Mouse (Mus musculus) frontal cortex, postnatal 36 days (tissue): ENCODE results near the gene Gm21149.
"Not testable (repeated sequence)": the region's sequence is repeated elsewhere in the genome, so short reads cannot be mapped to it uniquely, and the experiment has no call there.

ENCODE experiments used
- DNase-seq, 2 experiments: peaks; one replicate each; pipeline ENCODE4 v3.0.0; 2022; ENCODE audit warnings: low spot score in 2 of 2

Gene Gm21149

DNA sequence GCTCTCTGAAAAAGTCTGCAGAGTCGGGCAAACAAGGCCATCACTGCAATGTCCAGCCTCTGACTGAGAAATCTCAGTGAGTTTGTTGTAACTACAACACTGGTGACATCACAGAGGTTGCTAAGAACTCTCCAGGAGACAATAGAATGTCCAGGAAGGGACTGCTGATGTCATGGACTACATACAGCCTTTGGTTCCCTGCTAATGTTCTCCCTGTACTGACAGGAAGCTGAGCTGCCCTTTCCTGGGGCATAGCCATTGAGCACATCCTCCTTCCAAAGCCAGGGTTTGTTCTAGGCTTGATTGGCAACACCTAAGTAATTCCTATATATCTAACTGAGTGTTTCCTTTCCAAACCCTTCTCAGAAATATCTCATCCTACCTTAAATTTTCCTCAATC is at the start of gene Gm21149:
Gene Gm21149, minus strand, starts transcription at position 101 of the 400 bp plus-strand sequence.
- not testable (repeated sequence) for DNase-seq

GRCm38 (mm10) chr5:15522470-15522869 is 46.1 kb upstream of the Gm21149 start:
- peak in 1 of 2 experiments; percentile 8 for DNase-seq

DNA sequence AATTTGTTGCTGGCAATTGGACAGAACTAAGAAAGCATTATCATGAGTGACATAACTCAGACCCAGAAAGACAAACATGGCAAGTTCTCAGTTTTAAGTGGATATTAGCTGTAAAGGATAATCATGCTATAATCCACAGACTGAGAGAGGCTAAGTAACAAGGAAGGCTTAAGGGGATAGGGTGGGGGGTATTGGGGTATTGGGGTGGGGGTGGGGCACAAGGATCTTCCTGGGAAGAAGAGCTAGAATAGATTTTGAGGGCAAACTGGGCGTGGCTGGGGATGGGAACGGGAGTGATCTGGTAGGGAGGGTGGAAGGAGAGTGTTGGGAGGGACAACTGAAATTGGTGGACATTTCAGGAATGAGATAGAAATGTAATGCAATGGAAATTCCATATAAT is 45.7 kb upstream of the Gm21149 start:
- DNase-seq, result not testable (repeated sequence)

GRCm38 (mm10) chr5:15520418-15520817 is 44.1 kb upstream of the Gm21149 start:
- peak in 1 of 2 experiments; percentile 29 for DNase-seq

GRCm38 (mm10) chr5:15517150-15517549 is 40.8 kb upstream of the Gm21149 start:
- not testable (repeated sequence) for DNase-seq

DNA sequence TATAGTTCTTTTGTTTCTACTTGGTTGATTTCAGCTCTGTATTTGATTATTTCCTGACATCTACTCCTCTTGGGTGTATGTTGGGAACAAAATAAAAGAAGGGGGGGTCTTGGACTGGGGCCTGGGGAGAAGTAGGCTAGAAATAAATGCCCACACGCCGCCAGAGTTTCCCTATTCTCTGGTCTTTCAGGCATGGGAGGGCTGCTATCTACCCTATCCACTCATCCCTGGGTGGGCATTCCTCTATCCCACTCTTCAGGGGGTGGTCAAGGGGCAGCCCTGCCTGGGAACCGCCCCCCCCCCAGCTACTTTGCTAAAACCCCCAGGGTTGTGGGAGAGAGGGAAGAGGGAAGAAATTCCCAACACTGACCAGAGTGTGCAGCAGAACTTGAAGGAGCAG is 35.9 kb upstream of the Gm21149 start:
- not testable (repeated sequence) for DNase-seq

DNA sequence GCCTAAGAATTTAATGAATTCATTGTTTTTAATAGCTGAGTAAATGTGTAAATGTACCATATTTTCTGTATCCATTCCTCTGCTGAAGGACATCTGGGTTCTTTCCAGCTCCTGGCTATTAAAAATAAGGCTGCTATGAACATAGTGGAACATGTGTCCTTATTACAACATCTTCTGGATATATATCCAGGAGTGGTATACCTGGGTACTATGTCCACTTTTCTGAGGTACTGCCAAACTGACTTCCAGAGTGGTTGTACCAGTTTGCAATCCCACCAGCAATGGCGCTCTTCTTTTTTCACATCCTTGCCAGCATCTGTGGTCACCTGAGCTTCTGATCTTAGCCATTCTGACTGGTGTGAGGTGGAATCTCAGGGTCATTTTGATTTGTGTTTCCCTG is 33.6 kb upstream of the Gm21149 start:
- not testable (repeated sequence) for DNase-seq

GRCm38 (mm10) chr5:15508460-15509451 is 32.4 kb upstream of the Gm21149 start:
- DNase-seq, result not testable (repeated sequence)

- DNase-seq, result not testable (repeated sequence)
These were observed 31.6 kb upstream of the Gm21149 start for GRCm38 (mm10) chr5:15507757-15508459.

GRCm38 (mm10) chr5:15507309-15507619 is 30.9 kb upstream of the Gm21149 start:
- no peak for DNase-seq

- DNase-seq, result peak in 1 of 2 experiments; percentile 58
These were observed 30.4 kb upstream of the Gm21149 start for GRCm38 (mm10) chr5:15506575-15507308.

DNA sequence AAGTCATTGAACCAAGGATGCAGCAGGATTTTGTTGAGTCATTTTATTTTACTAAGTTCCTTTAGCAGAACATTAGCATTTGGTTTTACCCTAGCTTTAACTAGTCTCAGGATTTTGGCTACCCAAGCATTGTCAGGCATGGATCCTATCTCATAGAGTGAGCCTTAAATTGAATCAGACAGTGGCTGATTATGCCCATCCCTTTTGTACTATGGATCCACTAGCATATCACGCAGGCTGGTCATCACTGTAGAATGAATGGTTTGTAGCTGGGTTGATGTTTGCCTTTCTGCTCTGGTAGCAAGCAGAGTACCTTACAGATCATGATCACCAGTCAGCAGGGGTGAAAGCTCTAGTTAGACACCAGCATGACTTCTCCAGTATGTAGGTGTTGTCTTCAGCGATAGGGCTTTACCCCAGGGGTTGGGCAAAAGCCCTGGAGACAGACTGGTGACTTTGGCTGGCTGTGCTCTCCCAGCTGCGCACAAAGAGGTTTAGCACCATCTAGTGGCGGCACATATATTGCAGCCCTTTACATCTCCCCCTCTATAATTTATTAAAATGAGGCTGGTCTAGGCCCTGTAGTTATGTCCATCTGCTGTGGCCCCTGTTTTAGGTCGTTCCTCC is 22.6 kb upstream of the Gm21149 start:
- DNase-seq, result peak; percentile 21 to 39

DNA sequence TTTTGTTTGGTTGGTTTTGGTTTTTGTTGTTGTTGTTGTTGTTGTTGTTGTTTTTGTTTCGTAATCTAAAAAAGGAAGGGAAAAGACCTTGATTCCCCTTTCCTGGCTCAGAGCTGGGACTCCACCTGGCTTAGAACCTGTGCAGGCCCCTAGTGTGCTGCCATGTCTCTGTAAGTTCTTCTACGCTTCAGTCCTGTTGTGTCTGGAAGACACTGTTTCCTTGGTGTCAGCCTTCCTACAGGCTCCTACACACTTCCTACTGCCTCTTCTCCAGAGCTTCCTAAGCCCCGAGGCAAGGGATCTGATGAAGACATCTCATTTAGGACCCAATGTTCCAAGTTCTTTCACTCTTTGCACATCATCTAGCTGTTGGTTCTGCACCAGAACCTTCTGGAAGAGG is 22.0 kb upstream of the Gm21149 start:
- not testable (repeated sequence) for DNase-seq

DNA sequence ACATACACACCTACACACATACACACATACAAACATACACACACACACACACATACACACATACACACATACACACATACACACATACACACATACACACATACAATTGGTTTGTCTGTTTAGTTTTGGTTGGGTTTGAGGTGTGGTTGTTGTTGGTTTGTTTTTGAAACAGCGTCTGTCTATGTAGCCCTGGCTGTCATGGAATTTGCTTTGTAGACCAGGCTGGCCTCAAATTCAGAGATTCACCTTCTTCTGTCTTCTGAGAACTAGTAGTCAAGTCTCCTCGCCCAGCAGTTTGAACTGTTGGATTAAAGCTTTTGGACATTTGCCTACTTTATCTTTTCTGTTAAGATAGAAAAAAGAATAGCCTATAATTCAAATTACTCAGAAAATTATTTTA is 14.6 kb upstream of the Gm21149 start:
- not testable (repeated sequence) for DNase-seq

DNA sequence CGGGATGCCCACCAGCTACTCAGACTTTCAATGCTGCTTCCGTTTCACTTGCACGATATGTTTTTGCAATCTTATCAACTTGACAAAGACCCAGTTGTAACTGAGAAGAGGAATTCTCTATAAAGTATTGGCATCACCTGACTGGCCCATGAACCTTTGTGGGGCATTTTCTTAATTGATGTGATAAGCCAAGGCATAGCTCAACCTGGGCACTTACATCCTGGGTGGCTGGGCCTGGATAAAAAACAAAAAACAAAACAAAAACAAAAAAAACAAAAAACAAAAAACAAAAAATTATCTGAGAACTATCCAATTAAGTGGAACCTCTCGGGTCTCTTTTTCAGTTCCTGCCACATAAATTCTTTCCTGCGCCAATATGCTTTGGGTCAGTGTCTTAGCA is 12.4 kb upstream of the Gm21149 start:
- no peak for DNase-seq

GRCm38 (mm10) chr5:15484616-15485015 is 8.3 kb upstream of the Gm21149 start:
- not testable (repeated sequence) for DNase-seq

DNA sequence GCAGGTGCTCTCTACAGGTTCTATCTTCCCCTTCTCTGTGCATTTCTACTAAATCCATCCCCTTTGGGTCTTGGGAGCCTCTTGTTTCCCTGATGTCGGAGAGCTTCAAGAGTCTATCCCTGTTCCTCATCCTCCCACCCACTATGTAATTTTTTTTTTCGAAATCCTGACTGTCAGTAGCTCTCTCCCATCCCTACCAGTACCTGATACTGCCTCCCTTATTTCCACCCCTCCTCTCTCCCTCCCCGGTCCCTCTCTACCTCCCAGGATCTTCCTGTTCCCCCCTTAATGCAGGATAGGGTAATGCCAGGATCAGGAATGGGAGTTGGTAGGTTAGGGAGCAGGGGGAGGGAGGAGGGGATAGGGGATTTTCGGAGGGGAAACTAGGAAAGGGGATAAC is 7.3 kb upstream of the Gm21149 start:
- DNase-seq, result not testable (repeated sequence)

DNA sequence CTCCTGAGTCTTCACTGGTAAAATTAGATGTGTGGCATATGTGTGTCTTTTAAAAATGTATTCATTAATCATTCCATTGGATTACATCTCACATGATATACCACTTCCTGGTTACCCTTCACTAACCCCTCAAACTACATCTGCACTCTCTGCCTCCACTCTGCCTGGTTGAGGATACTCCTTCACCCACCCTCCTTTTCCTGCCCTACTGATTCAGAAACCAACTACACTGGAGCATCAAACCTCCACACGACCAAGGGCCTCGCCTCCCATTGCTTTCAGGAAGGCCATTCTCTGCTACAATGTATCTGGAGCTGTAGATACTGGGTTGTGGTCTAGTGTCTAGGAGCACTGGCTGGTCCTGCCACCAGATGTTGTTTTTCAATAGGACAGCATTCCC is 6.5 kb upstream of the Gm21149 start:
- not testable (repeated sequence) for DNase-seq

- not testable (repeated sequence) for DNase-seq
These were observed 6.2 kb downstream of the Gm21149 start for GRCm38 (mm10) chr5:15470141-15470540.

GRCm38 (mm10) chr5:15467768-15468167 is 8.6 kb downstream of the Gm21149 start:
- not testable (repeated sequence) for DNase-seq

GRCm38 (mm10) chr5:15466218-15466617 is 10.1 kb downstream of the Gm21149 start:
- not testable (repeated sequence) for DNase-seq
